Mouse (Mus musculus) heart, postnatal 0 days (tissue): Measurements from ENCODE around the gene Rhob. TPM values are rescaled to one million over a fixed set of nuclear protein-coding genes. Genes with fewer than 3 reads are reported as not detected.

Source experiments
- ATAC-seq: fragments of 200-750 bp; cut with Nextera tagmentation; 2 replicates; pipeline ENCODE4 v1.8.0; 2017; ENCODE audit warnings: low read depth, moderate number of reproducible peaks, moderate library complexity; ENCODE audit not compliant: insufficient read depth
- DNase-seq: peaks from one replicate; pipeline ENCODE4 v3.0.0-alpha.2; 2016; ENCODE audit warnings: low spot score
- H3K27ac ChIP-seq: fragments of 300-500 bp; sonication (generic); 2 replicates; pipeline ENCODE4 v1.5.1; 2014; ENCODE audit warnings: low read depth, mild to moderate bottlenecking
- H3K27me3 ChIP-seq: fragments of 300-500 bp; sonication (generic); 2 replicates; pipeline ENCODE4 v1.6.1; 2014; ENCODE audit warnings: low read length, mixed read lengths; ENCODE audit not compliant: control insufficient read depth, insufficient read depth
- H3K36me3 ChIP-seq: fragments of 300-500 bp; sonication (generic); replicated peaks from 2 replicates; pipeline ENCODE4 v1.6.1; 2014; ENCODE audit warnings: low read length, mixed read lengths; ENCODE audit not compliant: control insufficient read depth, insufficient read depth
- H3K4me1 ChIP-seq: fragments of 300-500 bp; sonication (generic); 2 replicates; pipeline ENCODE4 v1.6.1; 2014; ENCODE audit warnings: antibody characterized with exemption; ENCODE audit not compliant: control insufficient read depth, insufficient read depth
- H3K4me2 ChIP-seq: fragments of 300-500 bp; sonication (generic); 2 replicates; pipeline ENCODE4 v1.6.1; 2014; ENCODE audit warnings: low read depth, mild to moderate bottlenecking, low read length, moderate library complexity
- H3K4me3 ChIP-seq: fragments of 300-500 bp; sonication (generic); 2 replicates; pipeline ENCODE4 v1.5.1; 2014; ENCODE audit warnings: low read depth, low read length
- H3K9ac ChIP-seq: fragments of 300-500 bp; sonication (generic); replicated peaks from 2 replicates; pipeline ENCODE4 v1.6.1; 2014; ENCODE audit warnings: low read depth, low read length, mixed read lengths
- H3K9me3 ChIP-seq: fragments of 300-500 bp; sonication (generic); replicated peaks from 2 replicates; pipeline ENCODE4 v1.6.1; 2016; ENCODE audit warnings: low read length; ENCODE audit not compliant: control insufficient read depth
- CTCF ChIP-seq: IDR thresholded peaks from 2 replicates; pipeline ENCODE4 v1.5.1; 2016; ENCODE audit warnings: antibody characterized with exemption, control low read depth, low read depth
- EP300 ChIP-seq: IDR thresholded peaks from 2 replicates; pipeline ENCODE4 v1.6.1; 2016; ENCODE audit warnings: antibody characterized with exemption, low read depth
- WGBS: fragments of 180-500 bp; shearing (Covaris S2); extraction: QIAGEN DNeasy Blood & Tissue Kit; methylation state at CpG from one replicate; pipeline ENCODE4 v1.1.7; 2014; 5-methylcytosine and 5-hydroxymethylcytosine counted together
- polyA plus RNA-seq: library from polyadenylated mRNA; unstranded; fragments of >200 nt; fragmentation: Nextera tagmentation; extraction: Ambion mirVana; gene quantifications from 2 replicates; pipeline ENCODE4 v1.2.1, GENCODE M21; 2015
- total RNA-seq: library from RNA; depleted of rRNA; stranded (reverse); fragments of >200 nt; gene quantifications from 2 replicates; pipeline ENCODE4 v1.2.3, GENCODE M21; 2014; ENCODE audit warnings: low replicate concordance

The Rhob gene
- total and polyA plus RNA-seq, 2 experiments from 2014 or later: 31.4 to 228 TPM

DNA sequence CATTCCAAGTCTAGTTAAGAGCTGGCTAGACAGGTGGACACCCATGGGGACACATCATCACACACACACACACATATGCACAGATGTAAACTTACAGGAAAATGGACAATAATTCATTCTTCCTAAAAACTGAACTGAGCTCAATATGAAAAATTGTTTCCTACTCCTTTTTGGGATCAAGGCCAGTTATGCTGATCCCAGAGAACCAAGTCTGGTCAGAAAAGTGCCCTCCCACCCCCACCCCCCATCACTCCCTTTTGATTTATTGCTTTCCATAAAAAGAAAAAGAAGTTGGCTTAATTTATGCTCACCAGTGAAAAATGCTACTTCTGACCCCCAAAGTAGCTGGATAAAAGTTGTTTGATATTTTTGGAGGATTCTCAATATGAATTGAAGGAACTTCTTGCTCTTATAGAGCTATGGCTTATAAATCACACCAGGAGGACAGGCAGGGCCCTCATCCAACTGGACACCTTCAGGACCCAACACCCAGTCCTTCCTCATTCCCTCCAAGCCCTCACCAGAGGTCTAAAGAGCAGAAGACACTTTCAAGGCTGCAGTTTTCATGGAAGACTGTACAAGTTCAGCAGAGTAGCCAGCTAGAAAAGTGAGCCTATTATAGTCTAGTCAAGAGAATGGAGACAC lies 31.5 kb downstream of the Rhob start:
- Histone ChIP-seq H3K27me3 (no peaks in the 10 kb centered on the region), H3K27ac (no peak overlapping the region)
- ATAC-seq: no peak

DNA sequence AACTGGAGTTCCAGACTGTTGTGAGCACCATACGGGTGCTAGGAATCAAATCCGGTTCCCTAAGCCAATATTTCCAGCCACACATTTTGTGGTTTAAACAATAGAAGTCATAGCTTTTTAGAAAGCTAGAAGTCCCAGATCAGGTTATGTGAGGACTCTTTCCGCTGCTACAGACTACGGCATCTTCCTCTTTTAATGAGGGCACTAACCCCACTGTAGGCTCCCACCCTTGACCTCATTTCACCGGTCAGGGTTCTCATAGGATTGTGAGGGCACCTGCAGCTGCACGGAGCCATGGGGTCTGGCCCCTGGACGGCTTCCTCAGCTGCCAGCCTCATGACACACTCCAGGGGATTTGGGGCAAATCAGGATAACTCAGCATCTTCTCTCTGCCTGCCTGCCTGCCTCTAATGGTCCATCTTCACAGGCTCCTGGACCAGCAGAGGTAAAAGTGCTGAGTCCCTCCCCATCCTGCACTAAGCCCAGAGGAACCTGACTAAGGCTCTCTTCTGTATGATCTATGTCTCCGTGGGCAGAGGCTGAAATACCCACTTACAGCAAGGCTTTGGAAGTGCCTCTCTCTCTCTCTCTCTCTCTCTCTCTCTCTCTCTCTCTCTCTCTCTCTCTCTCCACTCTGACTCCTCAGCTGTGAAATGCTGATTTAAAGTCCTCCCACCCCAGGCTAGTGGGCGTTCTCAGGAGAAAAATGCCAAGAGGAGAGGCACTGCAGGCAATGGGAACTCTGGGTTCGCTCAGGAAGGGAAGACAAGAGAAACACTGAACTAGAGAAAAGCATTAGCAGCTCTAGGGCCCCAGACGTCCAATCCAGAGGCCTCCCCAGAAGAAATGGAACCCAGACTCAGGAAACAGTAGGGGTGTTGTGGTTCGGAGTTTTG lies 32.5 kb downstream of the Rhob start:
- H3K27me3 ChIP-seq: no peaks in the 10 kb centered on the region
- no peak overlapping the region for H3K4me3 ChIP-seq
- H3K4me1 ChIP-seq: peaks cover 5% of the 10 kb centered on the region; the same call in 1 of the 2 replicates
- WGBS: 64% methylated on average over 12 of the region's 12 CpGs
- DNase-seq (no peak), ATAC-seq (no peak)
- no peak overlapping the region for H3K9ac ChIP-seq
- no peak overlapping the region for H3K27ac ChIP-seq
- H3K9me3 ChIP-seq: no peaks in the 10 kb centered on the region
- no peak for TF ChIP-seq CTCF
- no peak for TF ChIP-seq EP300
- no peak overlapping the region for H3K4me2 ChIP-seq
- no peaks in the 10 kb centered on the region for H3K36me3 ChIP-seq

More for the DNA sequence above, 31.5 kb downstream of the Rhob start:
- H3K9ac ChIP-seq: no peak overlapping the region
- peaks cover 5% of the 10 kb centered on the region; the same call in 1 of the 2 replicates for H3K4me1 ChIP-seq
- no peak overlapping the region for H3K4me2 ChIP-seq
- no peak overlapping the region for H3K4me3 ChIP-seq
- no peak for DNase-seq
- no peak for TF ChIP-seq CTCF
- no peak for TF ChIP-seq EP300
- no peaks in the 10 kb centered on the region for H3K9me3 ChIP-seq
- H3K36me3 ChIP-seq: no peaks in the 10 kb centered on the region

DNA sequence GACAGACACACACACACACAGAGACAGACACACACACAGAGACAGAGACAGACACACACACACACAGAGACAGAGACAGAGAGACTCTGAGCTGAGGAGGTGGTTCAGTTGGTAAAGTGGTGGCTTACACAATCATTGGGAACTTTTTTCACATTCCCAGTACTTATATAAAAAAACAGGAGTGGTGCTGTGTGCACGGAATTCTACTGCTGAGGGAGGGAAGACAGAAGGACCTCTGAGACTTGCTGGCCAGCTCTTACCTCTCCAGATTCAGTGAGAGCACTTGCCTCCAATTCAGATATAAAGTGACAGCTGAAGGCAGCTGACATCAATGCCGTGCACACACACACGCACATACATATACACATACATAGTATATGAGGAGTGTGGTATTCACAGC lies 34.1 kb downstream of the Rhob start:
- no peak for DNase-seq
- ATAC-seq: no peak
- Histone ChIP-seq H3K27me3 (no peaks in the 10 kb centered on the region), H3K4me3 (no peak overlapping the region), H3K9ac (no peak overlapping the region), H3K4me1 (peaks cover 5% of the 10 kb centered on the region; the same call in 1 of the 2 replicates), H3K27ac (no peak overlapping the region), H3K9me3 (no peaks in the 10 kb centered on the region), H3K36me3 (no peaks in the 10 kb centered on the region), H3K4me2 (no peak overlapping the region)
- TF ChIP-seq EP300: no peak
- TF ChIP-seq CTCF: no peak
- 63% methylated on average over 3 of the region's 3 CpGs for WGBS

DNA sequence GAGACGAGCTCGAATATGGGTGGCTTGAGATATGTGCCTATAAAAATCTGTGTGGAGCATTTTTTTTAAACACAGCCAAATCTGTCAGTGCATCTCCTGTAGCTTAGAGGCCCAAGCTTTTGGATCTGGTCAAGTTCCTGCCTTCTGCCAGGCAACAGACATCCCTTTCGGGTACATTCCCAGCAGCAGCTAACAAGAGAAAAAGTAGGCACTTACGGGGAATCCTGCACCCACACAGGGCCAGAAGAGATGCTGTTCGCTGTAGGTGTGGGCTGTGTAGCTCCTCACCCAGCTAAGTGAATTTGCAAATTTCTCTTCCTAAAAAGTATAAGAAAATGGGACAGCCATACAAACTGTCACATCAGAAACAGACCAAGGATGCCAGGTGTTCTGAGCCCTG lies 34.8 kb downstream of the Rhob start:
- WGBS: 87% methylated on average over 5 of the region's 5 CpGs
- DNase-seq (no peak), ATAC-seq (no peak)
- no peak overlapping the region for H3K4me2 ChIP-seq
- no peaks in the 10 kb centered on the region for H3K36me3 ChIP-seq
- H3K27me3 ChIP-seq: no peaks in the 10 kb centered on the region
- no peaks in the 10 kb centered on the region for H3K9me3 ChIP-seq
- no peak for TF ChIP-seq EP300
- no peak for TF ChIP-seq CTCF
- 0 out of 2 replicates have a peak, but pooled peaks cover under 1% of the 10 kb centered on the region for H3K4me1 ChIP-seq
- H3K4me3 ChIP-seq: no peak overlapping the region
- H3K27ac ChIP-seq: no peak overlapping the region
- H3K9ac ChIP-seq: no peak overlapping the region

DNA sequence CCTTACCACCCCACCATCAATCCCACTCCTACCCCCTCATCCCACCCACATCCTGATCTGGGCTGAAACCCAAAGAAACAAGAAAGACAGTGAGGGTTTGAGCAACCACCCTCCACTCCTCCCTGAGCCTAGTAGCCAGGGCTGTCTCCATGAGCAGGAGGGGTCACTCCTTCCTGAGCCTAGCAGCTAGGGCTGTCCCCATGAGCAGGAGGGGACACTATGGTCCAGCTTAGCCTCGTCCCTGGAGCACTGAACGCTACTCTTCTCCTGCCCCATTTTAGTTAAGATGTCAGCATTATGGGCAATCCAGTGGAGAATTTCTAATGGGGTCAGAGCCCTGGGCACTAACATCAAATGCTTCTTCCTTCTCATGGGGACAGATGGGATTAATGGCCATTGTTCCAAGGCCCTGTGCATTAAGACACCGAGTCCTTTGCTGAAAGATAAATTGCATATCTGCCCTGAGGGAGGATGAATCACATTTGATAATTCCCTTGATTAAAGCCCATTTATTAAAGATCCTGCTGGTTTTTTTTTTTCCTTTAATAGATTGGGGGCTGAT lies 36.1 kb downstream of the Rhob start:
- Histone ChIP-seq H3K27ac (no peak overlapping the region), H3K4me2 (no peak overlapping the region), H3K4me1 (no peaks in the 10 kb centered on the region), H3K9me3 (no peaks in the 10 kb centered on the region), H3K27me3 (no peaks in the 10 kb centered on the region), H3K4me3 (no peak overlapping the region), H3K36me3 (no peaks in the 10 kb centered on the region), H3K9ac (no peak overlapping the region)
- ATAC-seq (no peak), DNase-seq (no peak)
- no peak for TF ChIP-seq EP300
- no peak for TF ChIP-seq CTCF
- WGBS: 73% methylated on average over 3 of the region's 3 CpGs
